Mouse (Mus musculus): ENCODE measurements at regions not wholly inside any gene's neighbourhood (a gene's known extent, or its start where the extent isn't known, plus 50 kb on each side); places are given as distances from the start of the nearest gene placed in this dataset.

GRCm38 (mm10) chr13:90341597-90342212 lies 252.3 kb upstream of the Xrcc4 start:
- Histone ChIP-seq H3K4me1 (ENCODE audit: control insufficient read depth, insufficient read depth, low read length) (no peaks in the 10 kb centered on the region), H3K27me3 (ENCODE audit: control insufficient read depth, insufficient read depth, low read length, poor library complexity, severe bottlenecking) (no peaks in the 10 kb centered on the region), H3K9ac (ENCODE audit: low read depth, poor library complexity, severe bottlenecking) (no peak overlapping the region), H3K36me3 (ENCODE audit: control insufficient read depth, insufficient read depth, low read length, poor library complexity, severe bottlenecking) (no peaks in the 10 kb centered on the region), H3K27ac (ENCODE audit: insufficient read depth, low read length) (no peak overlapping the region), H3K4me3 (ENCODE audit: low read depth, low read length) (no peak overlapping the region), H3K9me3 (replicated peaks; ENCODE audit: control insufficient read depth, insufficient read depth, low read length, poor library complexity, severe bottlenecking) (no peaks in the 10 kb centered on the region)
- TF ChIP-seq POLR2A (IDR thresholded peaks at IDR 0.05; ENCODE audit: insufficient read depth, low read length) (no peak), CTCF (IDR thresholded peaks at IDR 0.05; ENCODE audit: low read depth, low read length) (no peak), EP300 (IDR thresholded peaks at IDR 0.05; ENCODE audit: insufficient read depth, low read depth, low read length) (no peak)

DNA sequence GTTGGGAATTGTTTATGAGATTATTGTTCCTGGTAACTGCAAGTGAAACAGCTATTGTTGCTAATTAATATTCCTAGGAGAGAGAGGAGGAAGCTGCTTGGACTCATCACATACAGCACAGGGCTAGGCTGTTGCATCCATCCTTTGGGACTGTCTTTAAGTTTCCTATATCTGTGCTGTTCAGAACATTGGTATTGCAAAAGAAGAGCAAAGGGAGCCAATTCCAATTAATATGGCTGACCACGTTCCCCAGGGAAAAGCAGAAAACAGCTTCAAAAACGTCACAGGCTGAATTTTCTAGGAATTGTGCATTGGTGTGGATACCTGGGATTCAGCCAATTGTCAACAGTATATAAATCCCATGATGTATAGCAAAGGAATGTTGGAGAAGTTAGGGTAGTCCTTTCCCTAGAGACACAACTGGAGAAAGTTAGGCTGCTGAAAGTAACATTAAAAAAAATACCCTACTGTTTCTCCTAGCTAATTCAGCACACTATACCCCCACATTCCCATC lies 251.3 kb upstream of the Xrcc4 start:
- H3K27me3 ChIP-seq (ENCODE audit: control insufficient read depth, insufficient read depth, low read length, poor library complexity, severe bottlenecking), result no peaks in the 10 kb centered on the region
- TF ChIP-seq CTCF (IDR thresholded peaks at IDR 0.05; ENCODE audit: low read depth, low read length) (no peak), EP300 (IDR thresholded peaks at IDR 0.05; ENCODE audit: insufficient read depth, low read depth, low read length) (no peak), POLR2A (IDR thresholded peaks at IDR 0.05; ENCODE audit: insufficient read depth, low read length) (no peak)
- H3K27ac ChIP-seq (ENCODE audit: insufficient read depth, low read length), result no peak overlapping the region
- H3K36me3 ChIP-seq (ENCODE audit: control insufficient read depth, insufficient read depth, low read length, poor library complexity, severe bottlenecking), result no peaks in the 10 kb centered on the region
- no peak overlapping the region for H3K9ac ChIP-seq (ENCODE audit: low read depth, poor library complexity, severe bottlenecking)
- H3K9me3 ChIP-seq (replicated peaks; ENCODE audit: control insufficient read depth, insufficient read depth, low read length, poor library complexity, severe bottlenecking), result no peaks in the 10 kb centered on the region
- no peaks in the 10 kb centered on the region for H3K4me1 ChIP-seq (ENCODE audit: control insufficient read depth, insufficient read depth, low read length)
- H3K4me3 ChIP-seq (ENCODE audit: low read depth, low read length), result no peak overlapping the region

GRCm38 (mm10) chr13:90337591-90337990 lies 248.2 kb upstream of the Xrcc4 start:
- Histone ChIP-seq H3K27me3 (ENCODE audit: control insufficient read depth, insufficient read depth, low read length, poor library complexity, severe bottlenecking) (no peaks in the 10 kb centered on the region), H3K27ac (ENCODE audit: insufficient read depth, low read length) (no peak overlapping the region), H3K9ac (ENCODE audit: low read depth, poor library complexity, severe bottlenecking) (no peak overlapping the region), H3K9me3 (replicated peaks; ENCODE audit: control insufficient read depth, insufficient read depth, low read length, poor library complexity, severe bottlenecking) (no peaks in the 10 kb centered on the region), H3K4me1 (ENCODE audit: control insufficient read depth, insufficient read depth, low read length) (no peaks in the 10 kb centered on the region), H3K4me3 (ENCODE audit: low read depth, low read length) (no peak overlapping the region), H3K36me3 (ENCODE audit: control insufficient read depth, insufficient read depth, low read length, poor library complexity, severe bottlenecking) (no peaks in the 10 kb centered on the region)
- no peak for TF ChIP-seq CTCF (IDR thresholded peaks at IDR 0.05; ENCODE audit: low read depth, low read length)
- no peak for TF ChIP-seq EP300 (IDR thresholded peaks at IDR 0.05; ENCODE audit: insufficient read depth, low read depth, low read length)
- no peak for TF ChIP-seq POLR2A (IDR thresholded peaks at IDR 0.05; ENCODE audit: insufficient read depth, low read length)

DNA sequence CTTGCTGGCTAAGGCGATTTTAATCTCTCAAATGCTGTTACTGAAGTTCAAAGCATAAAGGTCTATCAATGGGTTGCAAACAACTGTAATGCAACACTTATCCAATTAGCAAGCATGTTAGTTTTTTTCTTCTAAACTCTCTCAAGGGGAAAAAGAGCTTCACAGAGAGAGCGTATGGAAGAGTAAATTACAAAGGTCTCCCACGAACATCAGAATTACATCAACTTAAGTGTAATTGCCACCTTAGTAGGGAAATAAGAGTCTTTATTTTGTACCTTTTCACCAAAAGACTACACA lies 246.3 kb upstream of the Xrcc4 start:
- H3K9me3 ChIP-seq (replicated peaks; ENCODE audit: control insufficient read depth, insufficient read depth, low read length, poor library complexity, severe bottlenecking), result no peaks in the 10 kb centered on the region
- no peaks in the 10 kb centered on the region for H3K27me3 ChIP-seq (ENCODE audit: control insufficient read depth, insufficient read depth, low read length, poor library complexity, severe bottlenecking)
- H3K9ac ChIP-seq (ENCODE audit: low read depth, poor library complexity, severe bottlenecking), result no peak overlapping the region
- no peak overlapping the region for H3K27ac ChIP-seq (ENCODE audit: insufficient read depth, low read length)
- no peaks in the 10 kb centered on the region for H3K36me3 ChIP-seq (ENCODE audit: control insufficient read depth, insufficient read depth, low read length, poor library complexity, severe bottlenecking)
- TF ChIP-seq POLR2A (IDR thresholded peaks at IDR 0.05; ENCODE audit: insufficient read depth, low read length) (no peak), CTCF (IDR thresholded peaks at IDR 0.05; ENCODE audit: low read depth, low read length) (no peak), EP300 (IDR thresholded peaks at IDR 0.05; ENCODE audit: insufficient read depth, low read depth, low read length) (no peak)
- no peaks in the 10 kb centered on the region for H3K4me1 ChIP-seq (ENCODE audit: control insufficient read depth, insufficient read depth, low read length)
- H3K4me3 ChIP-seq (ENCODE audit: low read depth, low read length), result no peak overlapping the region

GRCm38 (mm10) chr13:90334934-90335740 lies 245.7 kb upstream of the Xrcc4 start:
- Histone ChIP-seq H3K27me3 (ENCODE audit: control insufficient read depth, insufficient read depth, low read length, poor library complexity, severe bottlenecking) (no peaks in the 10 kb centered on the region), H3K4me1 (ENCODE audit: control insufficient read depth, insufficient read depth, low read length) (no peaks in the 10 kb centered on the region), H3K36me3 (ENCODE audit: control insufficient read depth, insufficient read depth, low read length, poor library complexity, severe bottlenecking) (no peaks in the 10 kb centered on the region), H3K4me3 (ENCODE audit: low read depth, low read length) (no peak overlapping the region), H3K27ac (ENCODE audit: insufficient read depth, low read length) (no peak overlapping the region), H3K9me3 (replicated peaks; ENCODE audit: control insufficient read depth, insufficient read depth, low read length, poor library complexity, severe bottlenecking) (no peaks in the 10 kb centered on the region), H3K9ac (ENCODE audit: low read depth, poor library complexity, severe bottlenecking) (no peak overlapping the region)
- TF ChIP-seq EP300 (IDR thresholded peaks at IDR 0.05; ENCODE audit: insufficient read depth, low read depth, low read length) (no peak), POLR2A (IDR thresholded peaks at IDR 0.05; ENCODE audit: insufficient read depth, low read length) (no peak), CTCF (IDR thresholded peaks at IDR 0.05; ENCODE audit: low read depth, low read length) (no peak)

- Histone ChIP-seq H3K4me3 (ENCODE audit: low read depth, low read length) (no peak overlapping the region), H3K27me3 (ENCODE audit: control insufficient read depth, insufficient read depth, low read length, poor library complexity, severe bottlenecking) (no peaks in the 10 kb centered on the region), H3K9me3 (replicated peaks; ENCODE audit: control insufficient read depth, insufficient read depth, low read length, poor library complexity, severe bottlenecking) (no peaks in the 10 kb centered on the region), H3K4me1 (ENCODE audit: control insufficient read depth, insufficient read depth, low read length) (no peaks in the 10 kb centered on the region), H3K27ac (ENCODE audit: insufficient read depth, low read length) (no peak overlapping the region), H3K9ac (ENCODE audit: low read depth, poor library complexity, severe bottlenecking) (no peak overlapping the region), H3K36me3 (ENCODE audit: control insufficient read depth, insufficient read depth, low read length, poor library complexity, severe bottlenecking) (no peaks in the 10 kb centered on the region)
- no peak for TF ChIP-seq CTCF (IDR thresholded peaks at IDR 0.05; ENCODE audit: low read depth, low read length)
- no peak for TF ChIP-seq POLR2A (IDR thresholded peaks at IDR 0.05; ENCODE audit: insufficient read depth, low read length)
- no peak for TF ChIP-seq EP300 (IDR thresholded peaks at IDR 0.05; ENCODE audit: insufficient read depth, low read depth, low read length)
Measured at GRCm38 (mm10) chr13:90334286-90334685, 244.9 kb upstream of the Xrcc4 start.
